Mouse (Mus musculus): Measurements from ENCODE around the gene Olfr816. TPM values are rescaled to one million over a fixed set of nuclear protein-coding genes. Genes with fewer than 3 reads are reported as not detected.
"Not testable (repeated sequence)": the region's sequence is repeated elsewhere in the genome, so short reads cannot be mapped to it uniquely, and the experiment has no call there.

Gene Olfr816
- not detected for total RNA-seq (2021)
- long read RNA-seq, experiment 1: 0 reads
- long read RNA-seq, experiment 2: 0 reads

GRCm38 (mm10) chr10:129915497-129915896 lies at the start of gene Olfr816:
TSS of gene Olfr816 (minus strand) at chr10:129915597.
- no peak for DNase-seq

DNA sequence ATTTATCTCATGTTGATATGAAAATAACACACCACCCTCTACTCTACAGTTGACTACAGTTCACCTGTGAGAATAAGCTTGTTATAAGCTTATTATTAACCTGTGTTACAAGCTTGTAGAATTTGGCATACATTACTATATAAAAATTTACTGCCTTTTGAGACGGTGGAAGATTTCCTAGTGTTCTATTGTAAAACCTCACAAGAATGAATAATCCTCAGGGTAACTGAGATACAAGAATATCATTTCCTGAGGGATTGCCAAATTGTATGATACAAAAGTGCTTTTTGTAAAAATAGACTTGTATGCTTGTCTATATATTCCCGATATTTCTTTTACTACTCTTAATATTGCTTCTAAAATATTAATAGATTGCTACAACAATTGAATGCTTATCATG lies 33.6 kb upstream of the Olfr816 start, which contains the start of gene Olfr818:
Gene Olfr818 (minus strand): TSS at position 101 of the 400 bp plus-strand sequence.
- DNase-seq: no peak

- not testable (repeated sequence) for DNase-seq
Measured at GRCm38 (mm10) chr10:129905767-129906166, 9.6 kb downstream of the Olfr816 start, which contains the start of gene Olfr815. TSS of gene Olfr815 (minus strand) at chr10:129905867.

DNA sequence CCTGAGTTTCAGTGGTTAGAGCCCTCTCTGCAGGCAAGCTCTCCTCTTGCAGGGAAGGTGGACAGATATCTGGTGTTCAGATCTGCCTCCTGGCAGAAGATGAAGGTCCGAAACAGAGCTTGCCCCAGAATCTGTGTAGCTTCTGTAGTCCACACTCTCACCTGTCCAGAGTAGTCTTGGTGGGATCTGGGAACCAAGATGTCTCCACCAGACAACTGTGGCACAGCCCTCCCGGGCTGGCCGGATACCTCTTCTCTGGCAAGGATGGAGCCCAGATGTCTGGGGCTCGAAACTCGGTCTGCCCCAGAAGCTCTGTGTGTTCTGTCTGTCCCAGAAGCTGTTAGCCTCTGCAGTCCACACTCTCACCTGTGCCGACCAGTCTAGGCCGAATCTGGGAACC lies 29.5 kb downstream of the Olfr816 start:
- no peak for DNase-seq

- not testable (repeated sequence) for DNase-seq
Measured at GRCm38 (mm10) chr10:129885496-129885895, 29.9 kb downstream of the Olfr816 start.

GRCm38 (mm10) chr10:129879751-129880150 lies 35.6 kb downstream of the Olfr816 start, which contains the start of gene Olfr814:
TSS of gene Olfr814 (minus strand) at chr10:129879851.
- not testable (repeated sequence) for DNase-seq

Other genes with a start within 250 kb of the Olfr816 start
- not detected for gene Olfr801, start 241.7 kb downstream of the Olfr816 start, total RNA-seq (2021)
- not detected for gene Olfr802, start 227.4 kb downstream of the Olfr816 start, total RNA-seq (2021)
- gene Olfr803, start 221.3 kb downstream of the Olfr816 start, total RNA-seq (2021): not detected
- not detected for gene Olfr804, start 212.4 kb downstream of the Olfr816 start, total RNA-seq (2021)
- gene Olfr805, start 186.2 kb downstream of the Olfr816 start, total RNA-seq (2021): not detected
- not detected for gene Olfr806, start 173.7 kb downstream of the Olfr816 start, total RNA-seq (2021)
- not detected for gene Olfr807, start 157.8 kb downstream of the Olfr816 start, total RNA-seq (2021)
- not detected for gene Olfr808, start 150.1 kb downstream of the Olfr816 start, total RNA-seq (2021)
- gene Olfr809, start 141.0 kb downstream of the Olfr816 start, total RNA-seq (2021): not detected
- not detected for gene Olfr810, start 120.7 kb downstream of the Olfr816 start, total RNA-seq (2021)
- not detected for gene Olfr811, start 111.2 kb downstream of the Olfr816 start, total RNA-seq (2021)
- gene Olfr812, start 69.5 kb downstream of the Olfr816 start, total RNA-seq (2021): not detected
- not detected for gene Olfr813, start 60.2 kb downstream of the Olfr816 start, total RNA-seq (2021)
- not detected for gene Olfr814, start 35.7 kb downstream of the Olfr816 start, total RNA-seq (2021)
- gene Olfr815, start 9.7 kb downstream of the Olfr816 start, total RNA-seq (2021): not detected
- gene Olfr818, start 33.5 kb upstream of the Olfr816 start, total RNA-seq (2021): not detected
- not detected for gene Olfr819, start 51.7 kb upstream of the Olfr816 start, total RNA-seq (2021)
- not detected for gene Olfr247, start 60.5 kb upstream of the Olfr816 start, total RNA-seq (2021)
- gene Gm10310, start 69.5 kb upstream of the Olfr816 start, total RNA-seq (2021): not detected
- gene Olfr820, start 97.0 kb upstream of the Olfr816 start, total RNA-seq (2021): not detected
- gene Olfr821, start 114.8 kb upstream of the Olfr816 start, total RNA-seq (2021): not detected
- not detected for gene Olfr822, start 155.6 kb upstream of the Olfr816 start, total RNA-seq (2021)
- gene Olfr823, start 199.8 kb upstream of the Olfr816 start, total RNA-seq (2021): not detected
- not detected for gene Olfr824, start 214.4 kb upstream of the Olfr816 start, total RNA-seq (2021)

All from gastrocnemius, postnatal 25 days (tissue).